ENCODE assay signal across 17 mouse cellular contexts in the genomic region with DNA sequence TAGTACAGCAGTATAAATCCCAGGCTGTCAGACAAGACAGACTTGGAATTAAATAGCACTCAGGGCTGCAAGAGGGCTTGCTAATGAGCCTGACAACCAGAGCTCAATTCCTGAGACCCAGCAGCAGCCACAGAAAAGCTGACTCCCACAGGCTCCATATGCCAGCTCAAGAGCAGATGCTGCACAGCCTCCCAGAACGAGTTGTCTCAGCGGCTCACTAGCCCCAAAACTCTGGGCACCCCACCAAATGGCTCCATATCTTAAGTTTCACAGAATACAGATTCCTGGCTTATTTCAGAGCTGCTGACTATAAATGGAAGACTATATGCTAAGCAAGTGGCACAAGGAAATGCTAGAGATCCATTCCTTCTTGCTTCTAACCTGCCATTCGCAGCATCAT. TPM values are rescaled to one million over a fixed set of nuclear protein-coding genes. Genes with fewer than 3 reads are reported as not detected.
DNase-seq lines count a peak whose midpoint lies in the region; ATAC-seq lines count a peak whose summit lies in the region.
"Had no signal": no experiment of that assay in that cellular context is flagged by ENCODE, and none has a peak within 500 bp of the region (broad histone marks: within the 10 kb centered on the region; RNA-seq: fewer than 3 reads in every experiment).

No protein-coding gene starts in this region.

- peak overlapping the region; percentile 70 for H3K27ac ChIP-seq in forebrain, embryonic 15.5 days (replicated peaks)
- H3K27ac ChIP-seq in forebrain, embryonic 11.5 days (ENCODE audit: low read depth, low read length): no peak overlapping the region
- H3K27ac ChIP-seq: hindbrain, postnatal 0 days; lung, embryonic 15.5 days had no signal

- no peak overlapping the region for H3K4me3 ChIP-seq in forebrain, embryonic 15.5 days
- H3K4me3 ChIP-seq in forebrain, embryonic 11.5 days (ENCODE audit: low read depth, low read length): no peak overlapping the region
- H3K4me3 ChIP-seq: lung, embryonic 15.5 days; myocyte had no signal

- WGBS in forebrain, embryonic 15.5 days: 85% methylated on average over 3 of the region's 3 CpGs
- WGBS in forebrain, embryonic 11.5 days: 93% methylated on average over 3 of the region's 3 CpGs

- H3K9me3 ChIP-seq in forebrain, embryonic 15.5 days: no peaks in the 10 kb centered on the region
- H3K9me3 ChIP-seq in forebrain, embryonic 11.5 days (ENCODE audit: control insufficient read depth, low read length): no peaks in the 10 kb centered on the region
- H3K9me3 ChIP-seq: lung, embryonic 15.5 days had no signal

- H3K27me3 ChIP-seq in forebrain, embryonic 15.5 days: no peaks in the 10 kb centered on the region
- no peaks in the 10 kb centered on the region for H3K27me3 ChIP-seq in forebrain, embryonic 11.5 days (ENCODE audit: control insufficient read depth, insufficient read depth, low read length)
- H3K27me3 ChIP-seq: lung, embryonic 15.5 days had no signal

- 0 out of 2 replicates have a peak, but pooled peaks cover 7% of the 10 kb centered on the region for H3K4me1 ChIP-seq in forebrain, embryonic 15.5 days
- H3K4me1 ChIP-seq in forebrain, embryonic 11.5 days (replicated peaks; ENCODE audit: control insufficient read depth, insufficient read depth, low read length): no peaks in the 10 kb centered on the region
- H3K4me1 ChIP-seq: lung, embryonic 15.5 days had no signal

- peaks cover 93% of the 10 kb centered on the region for H3K36me3 ChIP-seq in forebrain, embryonic 15.5 days
- H3K36me3 ChIP-seq in forebrain, embryonic 11.5 days (ENCODE audit: control insufficient read depth, insufficient read depth, low read length): peaks cover 36% of the 10 kb centered on the region

- no peak for DNase-seq in forebrain, embryonic 11.5 days (ENCODE audit: low spot score)
- peak; percentile 89 to 94 for DNase-seq in layer of hippocampus, adult 18-20 months (ENCODE audit: low spot score in 2 of 2)
- peak; percentile 79 to 92 for DNase-seq in left cerebral cortex, adult 9 months (ENCODE audit: low spot score in 2 of 2)
- peak; percentile 74 for DNase-seq in right cerebral cortex, postnatal 4 days
- DNase-seq in spleen, postnatal 36 days (ENCODE audit: low spot score in 2 of 2): no peak
- no peak for DNase-seq in cerebellum, postnatal 14 days
- DNase-seq in gastrocnemius, postnatal 10 days: no peak
- DNase-seq: adrenal gland, postnatal 25 days; cerebellum, adult 11 months; heart, postnatal 14 days; liver; thymus, adult 2 months had no signal

- H3K9ac ChIP-seq in forebrain, embryonic 15.5 days (replicated peaks): no peak overlapping the region
- H3K9ac ChIP-seq in forebrain, embryonic 11.5 days (ENCODE audit: low read length): no peak overlapping the region
- H3K9ac ChIP-seq: lung, embryonic 15.5 days had no signal

- ATAC-seq in forebrain, embryonic 15.5 days (replicated peaks): peak; percentile 65
- no peak for ATAC-seq in forebrain, embryonic 11.5 days (replicated peaks; ENCODE audit: low FRiP score)
- ATAC-seq: hindbrain, postnatal 0 days had no signal

- H3K4me2 ChIP-seq in forebrain, embryonic 15.5 days (replicated peaks): no peak overlapping the region
- no peak overlapping the region for H3K4me2 ChIP-seq in forebrain, embryonic 11.5 days (ENCODE audit: low read depth, low read length, severe bottlenecking)
- H3K4me2 ChIP-seq: lung, embryonic 15.5 days had no signal

RNA-seq across cellular contexts. Expression of gene H2afj, which starts 9.5 kb away (rescaled TPM):
- polyA plus RNA-seq in forebrain, embryonic 15.5 days (2015; fragmentation: Nextera tagmentation; extraction: Ambion mirVana): 120 and 132 TPM in 2 replicates
- polyA plus RNA-seq in forebrain, embryonic 11.5 days (2014; fragmentation: Nextera tagmentation; extraction: Ambion mirVana): 85.0 and 94.7 TPM in 2 replicates
- total RNA-seq in layer of hippocampus, adult 18-20 months (2021): 10 to 100 TPM; 64.1 to 73.0 TPM
- total RNA-seq in gastrocnemius, postnatal 10 days (2021): 10 to 100 TPM; 16.3 to 17.6 TPM

RNA-seq across cellular contexts. Expression of gene BC049715, which starts 9.9 kb away (rescaled TPM):
- polyA plus RNA-seq in forebrain, embryonic 15.5 days (2015; fragmentation: Nextera tagmentation; extraction: Ambion mirVana): 0.93 and 1.1 TPM in 2 replicates
- polyA plus RNA-seq in forebrain, embryonic 11.5 days (2014; fragmentation: Nextera tagmentation; extraction: Ambion mirVana): 1.6 and 2.0 TPM in 2 replicates
- total RNA-seq in layer of hippocampus, adult 18-20 months (2021): 1 to 10 TPM; 2.6 to 3.0 TPM
- under 1 TPM; 0.38 to 0.65 TPM for total RNA-seq in gastrocnemius, postnatal 10 days (2021)

RNA-seq across cellular contexts. Expression of gene Wbp11, which starts 10.5 kb away (rescaled TPM):
- 79.0 and 82.5 TPM in 2 replicates for polyA plus RNA-seq in forebrain, embryonic 15.5 days (2015; fragmentation: Nextera tagmentation; extraction: Ambion mirVana)
- 174 and 191 TPM in 2 replicates for polyA plus RNA-seq in forebrain, embryonic 11.5 days (2014; fragmentation: Nextera tagmentation; extraction: Ambion mirVana)
- 100 to 1,000 TPM; 136 to 141 TPM for total RNA-seq in layer of hippocampus, adult 18-20 months (2021)
- 10 to 100 TPM; 64.9 to 69.1 TPM for total RNA-seq in gastrocnemius, postnatal 10 days (2021)

RNA-seq across cellular contexts. Expression of gene Hist4h4, which starts 13.3 kb away (rescaled TPM):
- 0.97 and 1.1 TPM in 2 replicates for polyA plus RNA-seq in forebrain, embryonic 15.5 days (2015; fragmentation: Nextera tagmentation; extraction: Ambion mirVana)
- polyA plus RNA-seq in forebrain, embryonic 11.5 days (2014; fragmentation: Nextera tagmentation; extraction: Ambion mirVana): 0.45 and 0.53 TPM in 2 replicates
- 10 to 100 TPM; 11.8 to 13.2 TPM for total RNA-seq in layer of hippocampus, adult 18-20 months (2021)
- total RNA-seq in gastrocnemius, postnatal 10 days (2021): 10 to 100 TPM; 19.9 to 21.8 TPM

RNA-seq across cellular contexts. Expression of gene Smco3, which starts 17.7 kb away (rescaled TPM):
- polyA plus RNA-seq in forebrain, embryonic 15.5 days (2015; fragmentation: Nextera tagmentation; extraction: Ambion mirVana): 0.18 TPM in 1 of 2 replicates, not detected in the other
- 0.44 TPM in 1 of 2 replicates, not detected in the other for polyA plus RNA-seq in forebrain, embryonic 11.5 days (2014; fragmentation: Nextera tagmentation; extraction: Ambion mirVana)
- 10 to 100 TPM; 10.4 to 14.0 TPM for total RNA-seq in layer of hippocampus, adult 18-20 months (2021)
- 1 to 10 TPM in 1 of 2 experiments, under 1 TPM in 1; 0.77 to 1.7 TPM for total RNA-seq in gastrocnemius, postnatal 10 days (2021)
- total RNA-seq: ES-E14; heart, postnatal 14 days had no signal

Comparison
In these comparisons a context has a peak if more than half of its experiments do, and no peak if none do; other contexts are left out.
1. DNase-seq: peak in layer of hippocampus, adult 18-20 months (2 of 2), left cerebral cortex, adult 9 months (2 of 2) and right cerebral cortex, postnatal 4 days (single experiment); none in forebrain, embryonic 11.5 days (single experiment), spleen, postnatal 36 days (0 of 2), cerebellum, postnatal 14 days (0 of 2) and gastrocnemius, postnatal 10 days (single experiment).